Mouse (Mus musculus) small intestine, adult 2 months (tissue): Measurements from ENCODE around the gene Fam114a2. TPM values are rescaled to one million over a fixed set of nuclear protein-coding genes. Genes with fewer than 3 reads are reported as not detected.

Experiments
- H3K27ac ChIP-seq: fragments of 200-500 bp; 2 replicates; pipeline ENCODE4 v1.5.1; 2012; ENCODE audit warnings: low read depth, low read length, control low read depth, inconsistent platforms; ENCODE audit not compliant: insufficient read depth
- H3K27me3 ChIP-seq: fragments of 200-500 bp; 2 replicates; pipeline ENCODE4 v1.6.1; 2012; ENCODE audit warnings: mild to moderate bottlenecking, moderate library complexity, low read length, inconsistent platforms; ENCODE audit not compliant: control insufficient read depth, insufficient read depth
- H3K36me3 ChIP-seq: fragments of 200-500 bp; 2 replicates; pipeline ENCODE4 v1.6.1; 2012; ENCODE audit warnings: mild to moderate bottlenecking, low read length, control low read depth, inconsistent platforms; ENCODE audit not compliant: control insufficient read depth, insufficient read depth
- H3K4me1 ChIP-seq: fragments of 200-500 bp; 2 replicates; pipeline ENCODE4 v1.6.1; 2012; ENCODE audit warnings: low read length, inconsistent platforms, mixed read lengths; ENCODE audit not compliant: control insufficient read depth, insufficient read depth, insufficient read length
- H3K4me3 ChIP-seq: fragments of 200-500 bp; 2 replicates; pipeline ENCODE4 v1.5.1; 2012; ENCODE audit warnings: low read depth, mild to moderate bottlenecking, control low read depth, inconsistent platforms, low read length, moderate library complexity
- CTCF ChIP-seq: fragments of 200-500 bp; IDR thresholded peaks from 2 replicates; pipeline ENCODE4 v1.5.1; 2012; ENCODE audit warnings: low read depth, mild to moderate bottlenecking, control low read depth, inconsistent platforms, low read length, moderate library complexity, mixed read lengths; ENCODE audit not compliant: insufficient replicate concordance, insufficient read length; ENCODE audit errors: extremely low read depth
- POLR2A ChIP-seq: fragments of 200-500 bp; IDR thresholded peaks from 2 replicates; pipeline ENCODE4 v1.6.1; 2012; ENCODE audit warnings: low read depth, mild to moderate bottlenecking, control low read depth, inconsistent platforms, low read length, moderate library complexity
- WGBS: fragments of 180-500 bp; shearing (Covaris S2); methylation state at CpG from one replicate; pipeline ENCODE4 v1.1.7; 2018; 5-methylcytosine and 5-hydroxymethylcytosine counted together
- polyA plus RNA-seq: library from polyadenylated mRNA; depleted of rRNA; stranded (reverse); fragments of >200 nt; gene quantifications from 2 replicates; pipeline ENCODE4 v1.2.3, GENCODE M21; 2012

Fam114a2 gene
- polyA plus RNA-seq, 1 experiment: 31.3 TPM

DNA sequence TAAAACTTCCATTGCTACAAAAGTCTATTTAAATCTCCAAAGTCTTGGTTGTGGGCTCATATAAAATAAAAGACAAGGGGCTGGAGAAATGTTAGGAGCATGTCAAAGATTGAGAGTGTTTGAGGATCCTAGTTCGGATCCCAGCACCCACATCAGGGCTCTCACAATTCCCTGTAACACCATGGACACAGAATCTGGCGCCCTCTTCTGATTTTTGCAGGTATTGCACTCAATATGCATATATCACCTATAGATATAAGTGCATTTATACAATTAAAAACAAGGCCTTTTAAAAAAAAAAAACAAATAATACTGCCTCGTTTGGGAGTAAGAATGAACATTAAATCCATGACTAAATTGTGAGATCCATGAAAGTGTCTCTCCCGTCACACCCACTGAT, 49.7 kb downstream of the Fam114a2 start:
- Histone ChIP-seq H3K4me3 (no peak overlapping the region), H3K27me3 (no peaks in the 10 kb centered on the region), H3K4me1 (no peaks in the 10 kb centered on the region), H3K36me3 (no peaks in the 10 kb centered on the region), H3K27ac (no peak overlapping the region)
- 72% methylated on average over 4 of the region's 4 CpGs for WGBS
- no peak for TF ChIP-seq POLR2A
- 0 out of 2 replicates have a peak, but pooled peaks have one; percentile 17 for TF ChIP-seq CTCF

DNA sequence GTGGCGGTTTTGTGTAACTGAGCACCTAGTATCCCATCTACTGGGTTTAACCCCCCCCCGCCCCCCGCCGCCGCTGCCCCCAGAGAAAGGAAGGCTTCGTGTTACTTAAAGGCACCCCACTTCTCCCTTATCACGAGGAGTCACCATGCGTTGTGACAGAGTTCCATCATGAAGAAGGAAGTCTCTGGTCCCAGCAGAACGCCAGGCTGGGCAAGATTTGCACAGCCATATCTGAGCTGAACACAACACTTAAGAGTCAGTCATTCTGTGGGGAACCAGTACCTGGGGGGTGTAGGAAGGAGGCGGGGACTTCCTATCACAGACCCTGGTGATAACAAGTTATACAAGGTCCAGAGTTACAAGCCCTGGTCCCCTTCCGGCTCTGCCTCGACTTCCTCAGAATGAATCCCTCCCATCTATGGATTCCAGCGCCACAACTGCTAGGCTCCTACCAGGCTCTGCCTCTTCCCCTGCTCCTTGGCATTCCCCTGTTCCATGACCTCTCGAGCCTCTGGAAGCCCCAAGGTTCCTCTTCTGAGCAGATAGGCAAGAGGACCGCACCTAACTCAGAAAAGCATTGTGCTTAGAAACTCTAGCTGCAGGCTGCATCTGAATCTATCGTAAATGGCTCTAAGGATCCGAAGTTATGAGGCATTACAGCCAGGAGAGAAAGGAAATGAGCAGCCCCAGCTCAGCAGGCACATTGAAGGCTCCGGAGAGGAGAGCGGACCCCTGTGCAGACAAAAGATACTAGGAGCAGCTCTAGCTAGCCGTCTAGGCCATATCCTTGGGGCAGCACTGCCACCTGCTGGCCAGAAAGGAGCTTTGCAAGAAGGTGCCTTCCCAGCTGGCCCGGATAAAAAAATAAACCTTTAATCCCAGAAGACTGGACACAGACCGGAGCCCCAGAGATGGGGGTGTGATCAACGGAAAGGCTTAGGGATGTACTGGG, 51.0 kb downstream of the Fam114a2 start:
- WGBS: 46% methylated on average over 23 of the region's 23 CpGs
- TF ChIP-seq POLR2A (no peak), CTCF (peak; percentile 94)
- no peak overlapping the region for H3K27ac ChIP-seq

DNA sequence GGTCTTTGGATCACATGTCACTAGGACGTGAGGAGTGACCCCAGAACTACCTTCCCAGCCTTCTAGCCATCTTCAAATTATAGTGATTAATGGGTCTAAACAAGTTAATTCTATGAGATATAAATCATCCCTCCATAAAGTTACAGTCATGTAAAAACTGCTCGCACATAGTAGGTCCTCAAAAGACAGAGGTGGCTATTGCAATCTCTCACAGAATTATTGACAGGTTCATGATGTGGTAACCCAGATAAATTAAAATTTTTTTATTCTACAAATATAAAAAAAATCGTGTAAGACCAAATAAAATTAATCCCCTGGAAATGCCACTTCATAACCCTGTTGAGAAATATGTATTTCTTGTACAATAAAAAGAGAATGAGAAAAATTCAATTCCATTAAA, 52.6 kb downstream of the Fam114a2 start:
- 67% methylated on average over 3 of the region's 3 CpGs for WGBS
- no peaks in the 10 kb centered on the region for H3K4me1 ChIP-seq

More for the DNA sequence above, 51.0 kb downstream of the Fam114a2 start:
- Histone ChIP-seq H3K4me3 (no peak overlapping the region), H3K27me3 (no peaks in the 10 kb centered on the region), H3K4me1 (no peaks in the 10 kb centered on the region), H3K36me3 (no peaks in the 10 kb centered on the region)

DNA sequence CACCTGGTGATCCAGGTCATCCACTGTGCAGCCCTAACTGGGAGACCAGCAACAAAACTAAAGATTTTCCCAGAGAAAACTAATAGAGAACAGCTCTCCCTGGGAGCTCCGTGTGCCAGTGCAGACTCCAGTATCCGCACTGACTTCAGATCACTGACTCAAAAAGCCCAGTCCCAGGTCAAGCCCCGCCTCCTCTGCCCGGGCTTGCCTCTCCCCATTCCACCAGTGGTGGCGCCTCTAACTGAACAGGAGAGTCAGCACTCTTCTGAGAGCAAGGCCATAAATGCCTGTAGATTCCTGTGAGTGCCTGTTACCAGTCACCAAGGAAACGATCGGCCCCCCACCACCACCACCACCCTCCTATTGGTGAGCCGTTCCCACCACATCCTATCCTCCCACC, 53.4 kb downstream of the Fam114a2 start:
- Histone ChIP-seq H3K27ac (no peak overlapping the region), H3K4me1 (no peaks in the 10 kb centered on the region), H3K36me3 (no peaks in the 10 kb centered on the region), H3K4me3 (no peak overlapping the region), H3K27me3 (no peaks in the 10 kb centered on the region)
- TF ChIP-seq CTCF: no peak
- no peak for TF ChIP-seq POLR2A
- WGBS: 38% methylated on average over 8 of the region's 8 CpGs

More for the DNA sequence above, 52.6 kb downstream of the Fam114a2 start:
- TF ChIP-seq POLR2A (no peak), CTCF (no peak)
- Histone ChIP-seq H3K4me3 (no peak overlapping the region), H3K36me3 (no peaks in the 10 kb centered on the region), H3K27me3 (no peaks in the 10 kb centered on the region), H3K27ac (no peak overlapping the region)

DNA sequence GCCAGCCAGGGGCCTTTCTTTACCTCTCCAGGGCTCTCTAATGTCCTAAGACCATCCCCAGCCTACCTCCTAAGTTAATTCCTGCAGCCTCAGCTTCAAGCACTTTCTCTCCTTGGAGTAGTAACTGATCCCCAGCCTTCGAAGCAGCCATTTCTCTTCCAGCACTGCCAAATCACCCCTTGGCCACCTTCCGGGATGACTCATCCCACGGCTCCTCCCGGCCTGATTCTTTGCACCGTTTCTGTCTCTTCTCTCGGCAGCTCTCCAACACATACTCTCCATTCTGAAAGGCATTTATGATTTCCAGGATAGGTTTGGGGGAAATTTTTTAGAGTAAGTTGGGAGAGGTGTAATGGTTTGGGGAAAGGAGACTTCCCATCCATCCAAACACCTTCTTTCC, 58.7 kb downstream of the Fam114a2 start:
- TF ChIP-seq POLR2A: no peak
- no peak for TF ChIP-seq CTCF
- Histone ChIP-seq H3K4me1 (no peaks in the 10 kb centered on the region), H3K4me3 (no peak overlapping the region), H3K27ac (no peak overlapping the region), H3K36me3 (no peaks in the 10 kb centered on the region), H3K27me3 (no peaks in the 10 kb centered on the region)
- whole genome bisulfite sequencing: 62% methylated on average over 6 of the region's 6 CpGs

DNA sequence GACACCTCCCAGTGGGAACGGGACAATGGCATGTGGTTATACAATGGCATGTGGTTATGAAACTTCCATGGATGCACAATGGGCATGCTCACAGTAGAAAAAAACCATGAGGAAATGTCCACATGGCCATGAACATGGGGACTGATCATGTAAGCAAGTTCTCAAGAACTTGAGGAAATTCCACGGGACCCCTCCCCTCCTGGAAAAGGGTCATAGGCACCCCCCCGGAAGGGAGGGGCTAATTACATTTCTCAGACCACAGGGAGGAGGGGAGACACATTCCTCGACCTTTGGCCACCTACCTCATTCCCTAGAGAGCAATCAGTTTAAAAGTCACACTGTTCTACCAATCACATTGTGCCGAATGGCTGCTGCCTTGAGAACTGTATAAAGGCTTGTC, 64.0 kb downstream of the Fam114a2 start:
- Histone ChIP-seq H3K4me3 (no peak overlapping the region), H3K4me1 (no peaks in the 10 kb centered on the region), H3K27me3 (no peaks in the 10 kb centered on the region), H3K27ac (no peak overlapping the region), H3K36me3 (no peaks in the 10 kb centered on the region)
- TF ChIP-seq POLR2A (no peak), CTCF (no peak)
- WGBS: 22% methylated on average over 5 of the region's 5 CpGs

DNA sequence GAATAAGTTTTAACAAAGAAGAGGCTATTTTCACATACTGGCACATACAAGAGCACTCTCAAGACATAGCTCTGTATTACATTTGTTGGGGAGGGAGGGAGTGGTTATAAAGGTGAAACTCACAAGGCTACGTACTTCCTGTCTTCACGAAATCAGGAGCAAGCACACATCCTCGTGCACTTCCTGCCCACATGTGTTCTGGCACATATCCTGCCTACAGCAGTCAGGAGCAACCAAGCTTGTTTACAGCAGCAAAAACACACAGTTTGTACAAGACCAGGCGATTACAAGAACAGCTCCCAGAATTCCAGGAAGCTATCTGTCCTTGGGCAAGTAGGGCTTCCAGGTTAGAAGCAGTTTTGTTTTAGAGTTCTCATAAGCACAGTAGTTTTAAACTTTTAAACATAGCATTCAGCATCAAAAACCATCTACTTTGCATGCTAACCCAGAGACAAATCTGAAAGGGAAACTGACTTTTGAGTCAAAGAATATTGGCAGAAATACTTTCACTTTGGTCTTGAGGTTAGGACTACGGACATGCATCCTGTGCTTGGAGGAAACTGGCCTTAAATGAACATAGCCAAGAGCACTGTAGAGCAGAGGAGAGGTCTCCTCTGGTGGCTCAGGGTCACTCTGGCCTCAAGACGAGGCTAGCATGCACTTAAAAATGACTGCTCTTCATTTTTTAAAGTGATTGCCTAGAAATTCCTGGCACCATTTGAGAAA, 73.0 kb downstream of the Fam114a2 start:
- WGBS: 33% methylated on average over 6 of the region's 6 CpGs
- no peak for TF ChIP-seq POLR2A
- TF ChIP-seq CTCF: no peak
- no peaks in the 10 kb centered on the region for H3K27me3 ChIP-seq
- no peaks in the 10 kb centered on the region for H3K36me3 ChIP-seq
- H3K27ac ChIP-seq: peak overlapping the region; percentile 21
- H3K4me3 ChIP-seq: no peak overlapping the region
- H3K4me1 ChIP-seq: no peaks in the 10 kb centered on the region
